Mouse (Mus musculus): Measurements from ENCODE around the gene BC052040.

- TF ChIP-seq CTCF (IDR thresholded peaks at IDR 0.05; ENCODE audit: low read depth, low read length) = no peak
- no peak for TF ChIP-seq POLR2A (IDR thresholded peaks at IDR 0.05; ENCODE audit: borderline replicate concordance, low read depth, low read length)
Measured at GRCm38 (mm10) chr2:115688282-115688681, 106.8 kb downstream of the BC052040 start.

All from bone marrow macrophage, adult 2 months (primary cell).